Mouse (Mus musculus) myocyte (in vitro differentiated cells): ENCODE results near the gene Ankrd33b. TPM values are rescaled to one million over a fixed set of nuclear protein-coding genes. Genes with fewer than 3 reads are reported as not detected.

ENCODE experiments used
- H3K27me3 ChIP-seq: one replicate; pipeline ENCODE4 v1.6.1; 2011; ENCODE audit not compliant: control insufficient read depth, insufficient read depth, insufficient read length
- H3K36me3 ChIP-seq: one replicate; pipeline ENCODE4 v1.6.1; 2011; ENCODE audit not compliant: control insufficient read depth, insufficient read depth
- H3K4me2 ChIP-seq: one replicate; pipeline ENCODE4 v1.6.1; 2011; ENCODE audit warnings: low read depth, control low read depth
- H3K4me3 ChIP-seq: one replicate; pipeline ENCODE4 v1.5.1; 2011; ENCODE audit warnings: mild to moderate bottlenecking, control low read depth, moderate library complexity
- H3K79me2 ChIP-seq: one replicate; pipeline ENCODE4 v1.6.1; 2011; ENCODE audit not compliant: control insufficient read depth, insufficient read depth
- H3ac ChIP-seq: one replicate; pipeline ENCODE4 v1.6.1; 2011; ENCODE audit not compliant: control insufficient read depth, insufficient read length
- CEBPB ChIP-seq: IDR thresholded peaks from 2 replicates; pipeline ENCODE4 v1.6.1; 2011; ENCODE audit warnings: mild to moderate bottlenecking, moderate library complexity; ENCODE audit not compliant: poor library complexity, insufficient read depth, severe bottlenecking
- E2F4 ChIP-seq: IDR thresholded peaks from one replicate; pipeline ENCODE4 v1.6.1; 2011; ENCODE audit warnings: mild to moderate bottlenecking, control low read depth, moderate library complexity; ENCODE audit not compliant: insufficient read depth
- MAX ChIP-seq: IDR thresholded peaks from one replicate; pipeline ENCODE4 v1.6.1; 2011; ENCODE audit warnings: low read depth, mild to moderate bottlenecking, control low read depth
- MYOD1 ChIP-seq, 3 experiments: IDR thresholded peaks; one replicate each; pipeline ENCODE4 v1.6.1; 2011; ENCODE audit warnings: control low read depth in 2 of 3, low read depth in 2 of 3, mild to moderate bottlenecking in 2 of 3, moderate library complexity in 1 of 3; ENCODE audit not compliant: insufficient read length in 2 of 3, control insufficient read depth in 1 of 3
- MYOG ChIP-seq, 3 experiments: IDR thresholded peaks; one replicate each; pipeline ENCODE4 v1.6.1; 2011; ENCODE audit warnings: control low read depth in 2 of 3, low read depth in 2 of 3, mild to moderate bottlenecking in 2 of 3; ENCODE audit not compliant: insufficient read length in 2 of 3, control insufficient read depth in 1 of 3, insufficient read depth in 1 of 3
- POLR2A ChIP-seq: IDR thresholded peaks from one replicate; pipeline ENCODE4 v1.6.1; 2011; ENCODE audit warnings: low read depth, mild to moderate bottlenecking, control low read depth, moderate library complexity; ENCODE audit not compliant: insufficient read length
- POLR2AphosphoS2 ChIP-seq: IDR thresholded peaks from one replicate; pipeline ENCODE4 v1.6.1; 2011; ENCODE audit warnings: low read depth, control low read depth; ENCODE audit not compliant: insufficient read length
- REST ChIP-seq: IDR thresholded peaks from one replicate; pipeline ENCODE4 v1.6.1; 2011; ENCODE audit warnings: mild to moderate bottlenecking, control low read depth, moderate library complexity; ENCODE audit not compliant: insufficient read depth, insufficient read length
- SRF ChIP-seq: IDR thresholded peaks from one replicate; pipeline ENCODE4 v1.6.1; 2011; ENCODE audit warnings: low read depth; ENCODE audit not compliant: control insufficient read depth, insufficient read length
- TCF12 ChIP-seq: IDR thresholded peaks from one replicate; pipeline ENCODE4 v1.6.1; 2011; ENCODE audit warnings: mild to moderate bottlenecking, control low read depth; ENCODE audit not compliant: poor library complexity, insufficient read depth, severe bottlenecking
- TCF3 ChIP-seq: IDR thresholded peaks from one replicate; pipeline ENCODE4 v1.6.1; 2011; ENCODE audit warnings: low read depth, control low read depth; ENCODE audit not compliant: insufficient read length
- USF1 ChIP-seq: IDR thresholded peaks from one replicate; pipeline ENCODE4 v1.6.1; 2011; ENCODE audit warnings: low read depth, mild to moderate bottlenecking, control low read depth, moderate library complexity
- polyA plus RNA-seq: library from polyadenylated mRNA; unstranded; fragments of >200 nt; fragmentation: generic; extraction: Trizol; gene quantifications from one replicate; pipeline ENCODE4 v1.2.1, GENCODE M21; 2012; ENCODE audit warnings: missing spikeins

Ankrd33b gene
- polyA plus RNA-seq = 5.7 TPM

- peak within 1 kb of the TSS; percentile 36 for H3ac ChIP-seq
- peaks cover 23% of the 10 kb centered on the region for H3K79me2 ChIP-seq
- no peaks in the 10 kb centered on the region for H3K27me3 ChIP-seq
- no peaks in the 10 kb centered on the region for H3K36me3 ChIP-seq
- TF ChIP-seq POLR2A = peak; percentile 85
- TF ChIP-seq E2F4 = no peak
- peak; percentile 42 for TF ChIP-seq POLR2AphosphoS2
- no peak for TF ChIP-seq SRF
- peak in 1 of 3 experiments; percentile 12 for TF ChIP-seq MYOD1 (IDR thresholded peaks at IDR 0.05; ENCODE audit: control insufficient read depth in 1 of 3, insufficient read length in 2 of 3, low read depth in 2 of 3)
- peak within 1 kb of the TSS; percentile 95 for H3K4me2 ChIP-seq
- peak within 1 kb of the TSS; percentile 88 for H3K4me3 ChIP-seq
Measured at GRCm38 (mm10) chr15:31367481-31368200, at the start of gene Ankrd33b. Ankrd33b (minus strand) TSS chr15:31367726.

GRCm38 (mm10) chr15:31415181-31415580 lies 47.7 kb upstream of the Ankrd33b start:
- Histone ChIP-seq H3K4me3 (no peak overlapping the region), H3K79me2 (no peaks in the 10 kb centered on the region), H3ac (no peak overlapping the region), H3K4me2 (no peak overlapping the region), H3K27me3 (no peaks in the 10 kb centered on the region), H3K36me3 (no peaks in the 10 kb centered on the region)
- TF ChIP-seq TCF3 (no peak), POLR2A (no peak), MYOG (IDR thresholded peaks at IDR 0.05; ENCODE audit: control insufficient read depth in 1 of 3, insufficient read depth in 1 of 3, insufficient read length in 2 of 3, low read depth in 2 of 3) (no peak), SRF (no peak), REST (no peak), TCF12 (no peak), USF1 (no peak), MAX (no peak)

- H3ac ChIP-seq = no peak overlapping the region
- no peak overlapping the region for H3K4me2 ChIP-seq
- H3K4me3 ChIP-seq = no peak overlapping the region
- no peaks in the 10 kb centered on the region for H3K27me3 ChIP-seq
- TF ChIP-seq TCF12 = no peak
- TF ChIP-seq REST = no peak
- TF ChIP-seq POLR2A = no peak
- no peak for TF ChIP-seq MYOG (IDR thresholded peaks at IDR 0.05; ENCODE audit: control insufficient read depth in 1 of 3, insufficient read depth in 1 of 3, insufficient read length in 2 of 3, low read depth in 2 of 3)
- no peak for TF ChIP-seq MYOD1 (IDR thresholded peaks at IDR 0.05; ENCODE audit: control insufficient read depth in 1 of 3, insufficient read length in 2 of 3, low read depth in 2 of 3)
- TF ChIP-seq USF1 = no peak
- no peak for TF ChIP-seq E2F4
- no peak for TF ChIP-seq TCF3
- TF ChIP-seq POLR2AphosphoS2 = no peak
- TF ChIP-seq MAX = no peak
- TF ChIP-seq CEBPB = no peak
- no peak for TF ChIP-seq SRF
- H3K79me2 ChIP-seq = no peaks in the 10 kb centered on the region
- no peaks in the 10 kb centered on the region for H3K36me3 ChIP-seq
Measured at GRCm38 (mm10) chr15:31414179-31414898, 46.8 kb upstream of the Ankrd33b start.

- Histone ChIP-seq H3K27me3 (no peaks in the 10 kb centered on the region), H3K79me2 (no peaks in the 10 kb centered on the region), H3K36me3 (no peaks in the 10 kb centered on the region), H3ac (no peak overlapping the region), H3K4me3 (no peak overlapping the region), H3K4me2 (no peak overlapping the region)
- TF ChIP-seq USF1 = no peak
- TF ChIP-seq POLR2AphosphoS2 = no peak
- TF ChIP-seq TCF12 = no peak
- TF ChIP-seq SRF = no peak
- no peak for TF ChIP-seq MAX
- TF ChIP-seq CEBPB = no peak
Measured at GRCm38 (mm10) chr15:31413662-31414061, 46.1 kb upstream of the Ankrd33b start.

GRCm38 (mm10) chr15:31412933-31413332 lies 45.4 kb upstream of the Ankrd33b start:
- H3K4me2 ChIP-seq = no peak overlapping the region
- H3K36me3 ChIP-seq = no peaks in the 10 kb centered on the region
- TF ChIP-seq POLR2A (no peak), E2F4 (no peak)
- H3K4me3 ChIP-seq = no peak overlapping the region
- no peaks in the 10 kb centered on the region for H3K79me2 ChIP-seq
- H3K27me3 ChIP-seq = no peaks in the 10 kb centered on the region
- H3ac ChIP-seq = no peak overlapping the region
